Mouse (Mus musculus) MEL (cell line): ENCODE measurements around the gene Gm21885. TPM values are rescaled to one million over a fixed set of nuclear protein-coding genes. Genes with fewer than 3 reads are reported as not detected.

Experiments
- DNase-seq: peaks from one replicate; pipeline ENCODE4 v3.0.0; 2011; ENCODE audit warnings: low read depth, low spot score
- H3K27ac ChIP-seq: 2 replicates; pipeline ENCODE4 v1.5.1; 2012; ENCODE audit warnings: low read depth, mild to moderate bottlenecking, control low read depth, low read length, moderate library complexity; ENCODE audit not compliant: control insufficient read depth
- H3K27me3 ChIP-seq, 2 experiments: fragments of 150-350 bp in 1 of 2; sonication (generic) in 1 of 2; 2 replicates each; pipeline ENCODE4 v1.6.1; 2012; ENCODE audit warnings: low read length in 2 of 2, mild to moderate bottlenecking in 2 of 2, improper control_type of control experiment in 1 of 2, moderate library complexity in 1 of 2; ENCODE audit not compliant: insufficient read depth in 2 of 2, control insufficient read depth in 1 of 2
- H3K36me3 ChIP-seq, 2 experiments: 2 replicates each; pipeline ENCODE4 v1.6.1; 2012 to 2014; ENCODE audit warnings: low read length in 2 of 2, improper control_type of control experiment in 1 of 2, inconsistent platforms in 1 of 2, mild to moderate bottlenecking in 1 of 2; ENCODE audit not compliant: insufficient read depth in 2 of 2, control insufficient read depth in 1 of 2
- H3K4me1 ChIP-seq, 2 experiments: fragments of 150-350 bp in 1 of 2; sonication (generic) in 1 of 2; 2 replicates each; pipeline ENCODE4 v1.6.1; 2012; ENCODE audit warnings: low read length in 2 of 2, improper control_type of control experiment in 1 of 2, mild to moderate bottlenecking in 1 of 2; ENCODE audit not compliant: insufficient read depth in 2 of 2, control insufficient read depth in 1 of 2
- H3K4me3 ChIP-seq, 2 experiments: fragments of 150-350 bp in 1 of 2; sonication (generic) in 1 of 2; 2 replicates each; pipeline ENCODE4 v1.5.1; 2012; ENCODE audit warnings: low read depth in 2 of 2, low read length in 2 of 2, mild to moderate bottlenecking in 2 of 2, moderate library complexity in 2 of 2, control low read depth in 1 of 2, improper control_type of control experiment in 1 of 2; ENCODE audit not compliant: control insufficient read depth in 1 of 2, insufficient read depth in 1 of 2
- H3K79me2 ChIP-seq: 2 replicates; pipeline ENCODE4 v1.6.1; 2012; ENCODE audit warnings: mild to moderate bottlenecking, low read length, moderate library complexity; ENCODE audit not compliant: control insufficient read depth, poor library complexity, insufficient read depth
- H3K9ac ChIP-seq: 2 replicates; pipeline ENCODE4 v1.6.1; 2012; ENCODE audit warnings: low read depth, mild to moderate bottlenecking, control low read depth, low read length, moderate library complexity; ENCODE audit not compliant: control insufficient read depth, poor library complexity, severe bottlenecking
- H3K9me3 ChIP-seq: fragments of 150-350 bp; sonication (generic); replicated peaks from 2 replicates; pipeline ENCODE4 v1.6.1; 2012; ENCODE audit warnings: mild to moderate bottlenecking, low read length, improper control_type of control experiment, moderate library complexity; ENCODE audit not compliant: insufficient read depth
- CHD2 ChIP-seq: IDR thresholded peaks from 2 replicates; pipeline ENCODE4 v1.6.1; 2011; ENCODE audit warnings: low read length, improper control_type of control experiment
- ELF1 ChIP-seq: IDR thresholded peaks from 2 replicates; pipeline ENCODE4 v1.6.1; 2014; ENCODE audit warnings: low read depth, mild to moderate bottlenecking, inconsistent platforms, low read length, improper control_type of control experiment, moderate library complexity
- GABPA ChIP-seq: IDR thresholded peaks from 2 replicates; pipeline ENCODE4 v1.6.1; 2012; ENCODE audit warnings: low read depth, mild to moderate bottlenecking, inconsistent platforms, low read length, improper control_type of control experiment, moderate library complexity
- GATA1 ChIP-seq: IDR thresholded peaks from 2 replicates; pipeline ENCODE4 v1.6.1; 2011; ENCODE audit warnings: low read depth, low read length, improper control_type of control experiment
- HCFC1 ChIP-seq: IDR thresholded peaks from 2 replicates; pipeline ENCODE4 v1.6.1; 2012; ENCODE audit warnings: low read depth, mild to moderate bottlenecking, inconsistent platforms, low read length, improper control_type of control experiment, moderate library complexity
- MAX ChIP-seq: IDR thresholded peaks from 2 replicates; pipeline ENCODE4 v1.6.1; 2011; ENCODE audit warnings: low read length, improper control_type of control experiment
- MEF2A ChIP-seq: IDR thresholded peaks from 2 replicates; pipeline ENCODE4 v1.6.1; 2014; ENCODE audit warnings: low read depth, mild to moderate bottlenecking, inconsistent platforms, low read length, improper control_type of control experiment; ENCODE audit not compliant: poor library complexity, insufficient replicate concordance, severe bottlenecking; ENCODE audit errors: extremely low read depth
- MXI1 ChIP-seq: IDR thresholded peaks from 2 replicates; pipeline ENCODE4 v1.6.1; 2011; ENCODE audit warnings: mild to moderate bottlenecking, low read depth, low read length, improper control_type of control experiment
- MYC ChIP-seq: IDR thresholded peaks from 2 replicates; pipeline ENCODE4 v1.6.1; 2011; ENCODE audit warnings: low read depth, mild to moderate bottlenecking, low read length, improper control_type of control experiment, moderate library complexity
- POLR2AphosphoS5 ChIP-seq: IDR thresholded peaks from 2 replicates; pipeline ENCODE4 v1.6.1; 2012; ENCODE audit warnings: low read depth, borderline replicate concordance, mild to moderate bottlenecking, inconsistent platforms, low read length, moderate library complexity, mixed read lengths
- RCOR1 ChIP-seq: IDR thresholded peaks from 2 replicates; pipeline ENCODE4 v1.6.1; 2012; ENCODE audit warnings: low read depth, mild to moderate bottlenecking, inconsistent platforms, low read length, improper control_type of control experiment
- SIN3A ChIP-seq: IDR thresholded peaks from 2 replicates; pipeline ENCODE4 v1.6.1; 2012; ENCODE audit warnings: low read length, improper control_type of control experiment, inconsistent platforms
- TAL1 ChIP-seq: IDR thresholded peaks from 2 replicates; pipeline ENCODE4 v1.6.1; 2012; ENCODE audit warnings: mild to moderate bottlenecking, inconsistent platforms, low read length, moderate library complexity, mixed read lengths
- TBP ChIP-seq: IDR thresholded peaks from 2 replicates; pipeline ENCODE4 v1.8.0; 2011; ENCODE audit warnings: low read depth, low read length, improper control_type of control experiment
- UBTF ChIP-seq: IDR thresholded peaks from 2 replicates; pipeline ENCODE4 v1.6.1; 2012; ENCODE audit warnings: low read depth, mild to moderate bottlenecking, inconsistent platforms, low read length, improper control_type of control experiment, moderate library complexity, borderline replicate concordance; ENCODE audit not compliant: insufficient read depth
- USF2 ChIP-seq, 2 experiments: IDR thresholded peaks; 2 replicates each; pipeline ENCODE4 v1.6.1; 2011 to 2012; ENCODE audit warnings: improper control_type of control experiment in 2 of 2, low read length in 2 of 2, borderline replicate concordance in 1 of 2, inconsistent platforms in 1 of 2, low read depth in 1 of 2, mild to moderate bottlenecking in 1 of 2; ENCODE audit not compliant: insufficient read depth in 1 of 2
- polyA plus RNA-seq, 2 experiments: library from polyadenylated mRNA; stranded (reverse) in 1 of 2; unstranded in 1 of 2; fragments of >175 nt in 1 of 2; fragments of >200 nt in 1 of 2; gene quantifications; 2 replicates each; pipeline versions ENCODE4 v1.2.1 to v1.2.4; 2012; ENCODE audit warnings: low replicate concordance in 2 of 2, low read depth in 1 of 2; ENCODE audit not compliant: insufficient read length in 2 of 2, insufficient read depth in 1 of 2, missing spikeins in 1 of 2
- total RNA-seq: library from RNA; depleted of rRNA; stranded (reverse); fragments of 300-350 nt; gene quantifications from 2 replicates; pipeline ENCODE4 v1.2.3, GENCODE M21; 2012

Gm21885 gene
- total and polyA plus RNA-seq, 3 experiments: 0.74 TPM; not detected in 2

DNA sequence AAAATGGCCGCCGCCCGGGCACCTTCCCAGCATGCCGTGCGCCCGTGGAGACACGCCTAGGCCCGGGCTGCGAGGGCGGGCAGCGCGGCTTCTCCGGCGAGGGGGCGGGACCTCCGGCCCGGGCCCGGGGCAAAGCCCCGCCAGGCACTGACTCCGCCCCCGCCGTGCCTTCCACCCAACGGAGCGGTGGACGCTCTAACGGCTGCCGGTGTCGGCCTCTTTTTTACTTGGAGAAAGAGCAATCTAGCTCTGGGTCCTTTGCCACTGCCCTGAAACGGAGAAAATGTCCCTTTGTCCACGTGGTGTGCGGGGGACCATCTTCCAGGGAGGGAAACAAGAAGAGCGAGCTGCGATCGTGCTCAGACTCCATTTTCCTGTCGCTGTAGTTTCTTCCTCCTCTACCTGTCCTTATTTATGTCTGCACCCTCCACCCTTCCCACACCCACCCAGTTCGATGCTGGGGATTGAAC lies 40.3 kb downstream of the Gm21885 start, which contains the start of gene Luc7l3 (continued):
- TF ChIP-seq TAL1: no peak
- no peak for TF ChIP-seq UBTF
- peak; percentile 25; the same call in 1 of the 2 replicates for TF ChIP-seq MAX
- TF ChIP-seq, all 39 proteins: peak for 24

DNA sequence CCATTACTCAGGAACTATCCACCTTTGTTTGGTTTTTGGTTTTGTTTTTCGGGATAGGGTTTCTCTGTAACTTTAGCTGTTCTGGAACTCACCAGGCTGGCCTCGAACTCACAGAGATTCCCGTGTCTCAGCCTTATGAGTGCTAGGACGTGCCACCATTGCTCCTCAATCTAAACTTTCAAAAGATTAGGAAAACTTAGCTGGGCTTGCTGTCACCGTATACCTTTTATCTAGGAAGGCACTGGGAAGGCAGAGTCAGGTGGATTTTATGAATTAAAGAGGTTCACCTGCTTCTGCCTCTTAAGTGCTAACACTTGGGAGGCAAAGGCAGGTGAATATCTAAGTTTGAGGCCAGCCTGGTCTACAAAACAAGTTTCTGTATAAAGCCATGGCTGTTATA lies 41.0 kb downstream of the Gm21885 start:
- peaks cover 14 to 39% of the 10 kb centered on the region in 2 experiments for H3K36me3 ChIP-seq
- peaks cover 45% of the 10 kb centered on the region for H3K79me2 ChIP-seq
- peak overlapping the region; percentile 81 to 99 for H3K4me3 ChIP-seq
- H3K9me3 ChIP-seq: no peaks in the 10 kb centered on the region
- TF ChIP-seq MYC (no peak), HCFC1 (no peak), ELF1 (no peak), MAX (no peak), MXI1 (no peak), CHD2 (no peak)
- TF ChIP-seq, all 39 proteins: peak for 0
- peak; percentile 59 for DNase-seq
- Histone ChIP-seq H3K4me1 (peaks cover 23 to 25% of the 10 kb centered on the region in 2 experiments), H3K9ac (peak overlapping the region; percentile 89), H3K27ac (peak overlapping the region; percentile 91), H3K27me3 (no peaks in the 10 kb centered on the region)

DNA sequence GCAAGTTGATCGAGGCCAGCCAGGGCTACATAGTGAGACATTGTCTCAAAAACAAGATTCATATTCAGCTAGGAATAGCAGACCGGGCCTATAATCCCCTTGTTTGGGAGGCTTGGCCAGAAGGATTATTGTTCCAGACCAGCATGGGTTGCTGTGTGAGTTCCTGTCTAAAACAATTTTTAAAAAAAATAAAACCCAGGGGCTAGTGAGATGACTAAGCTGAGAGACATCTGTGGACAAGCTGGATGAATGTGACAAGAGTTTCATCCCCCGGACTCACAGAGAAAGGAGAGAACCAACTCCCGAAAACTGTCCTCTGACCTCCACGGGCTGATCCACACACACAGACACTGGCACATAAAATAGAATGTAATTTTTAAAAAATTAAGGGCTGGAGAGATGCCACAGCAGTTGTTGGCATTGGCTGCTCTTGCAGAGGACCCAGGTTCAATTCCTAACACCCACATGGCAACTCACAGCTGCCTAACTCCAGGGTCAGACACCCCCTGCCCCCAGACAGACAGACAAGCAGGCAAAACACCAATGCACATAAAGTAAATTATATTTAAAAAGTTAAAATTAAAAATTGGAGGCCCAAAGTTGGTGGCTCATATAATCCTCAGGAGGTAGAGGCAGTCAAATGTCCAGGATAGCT lies 41.7 kb downstream of the Gm21885 start:
- H3K4me3 ChIP-seq: no peak overlapping the region
- TF ChIP-seq TBP: no peak
- no peak for TF ChIP-seq GATA1
- no peak for TF ChIP-seq SIN3A
- TF ChIP-seq POLR2AphosphoS5: no peak
- TF ChIP-seq RCOR1: no peak
- no peak for TF ChIP-seq MEF2A
- no peak for TF ChIP-seq UBTF
- TF ChIP-seq GABPA: no peak
- no peak for TF ChIP-seq USF2 (IDR thresholded peaks at IDR 0.05; ENCODE audit: borderline replicate concordance in 1 of 2, insufficient read depth in 1 of 2, low read depth in 1 of 2, low read length in 2 of 2)
- no peak overlapping the region for H3K9ac ChIP-seq
- peaks cover 39% of the 10 kb centered on the region for H3K79me2 ChIP-seq
- no peak for DNase-seq
- H3K27ac ChIP-seq: no peak overlapping the region
- no peaks in the 10 kb centered on the region for H3K9me3 ChIP-seq
- peaks cover 12 to 31% of the 10 kb centered on the region in 2 experiments for H3K36me3 ChIP-seq
- peaks cover 16 to 20% of the 10 kb centered on the region in 2 experiments for H3K4me1 ChIP-seq
- H3K27me3 ChIP-seq: no peaks in the 10 kb centered on the region
